Mouse (Mus musculus): ENCODE data around the gene Cwh43. TPM values are rescaled to one million over a fixed set of nuclear protein-coding genes. Genes with fewer than 3 reads are reported as not detected.

Cwh43 gene
- total and polyA plus RNA-seq, 3 experiments: not detected

- TF ChIP-seq EP300 (IDR thresholded peaks at IDR 0.05; ENCODE audit: insufficient read depth, low read depth, low read length) (no peak), CTCF (IDR thresholded peaks at IDR 0.05) (no peak), POLR2A (IDR thresholded peaks at IDR 0.05; ENCODE audit: insufficient read depth, low read depth, low read length) (no peak)
- no peak overlapping the region for H3K27ac ChIP-seq
- H3K27me3 ChIP-seq (ENCODE audit: control insufficient read depth, insufficient read depth, low read length): no peaks in the 10 kb centered on the region
- H3K36me3 ChIP-seq (ENCODE audit: control insufficient read depth, insufficient read depth, low read length): no peaks in the 10 kb centered on the region
- intact Hi-C loops (cut with DNase I): loop anchor here (10.0 kb wide), 1 partner anchor 203 kb away; the partner anchor contains the start of gene Ociad1
- peaks cover 2% of the 10 kb centered on the region for H3K4me1 ChIP-seq (ENCODE audit: control insufficient read depth, insufficient read depth, low read length)
- H3K9ac ChIP-seq (ENCODE audit: low read depth, low read length): no peak overlapping the region
- H3K4me3 ChIP-seq: no peak overlapping the region
- WGBS: 62% methylated on average over 3 of the region's 3 CpGs
- DNase-seq: no peak
- no peaks in the 10 kb centered on the region; the same call in none of the 2 replicates for H3K79me2 ChIP-seq (replicated peaks; ENCODE audit: control insufficient read depth, insufficient read depth, low read length)
Observed at GRCm38 (mm10) chr5:73497401-73497800, 91.5 kb downstream of the Cwh43 start.

- WGBS: 75% methylated on average over 8 of the region's 8 CpGs
- peaks cover 2% of the 10 kb centered on the region for H3K4me1 ChIP-seq (ENCODE audit: control insufficient read depth, insufficient read depth, low read length)
- no peak overlapping the region for H3K4me3 ChIP-seq
- intact Hi-C loops (cut with DNase I): loop anchor here (10.0 kb wide), 1 partner anchor 204 kb away; the partner anchor contains the start of gene Ociad1
- H3K9ac ChIP-seq (ENCODE audit: low read depth, low read length): no peak overlapping the region
- no peak for TF ChIP-seq CTCF (IDR thresholded peaks at IDR 0.05)
- no peak for DNase-seq
- H3K27me3 ChIP-seq (ENCODE audit: control insufficient read depth, insufficient read depth, low read length): no peaks in the 10 kb centered on the region
- H3K27ac ChIP-seq: no peak overlapping the region
- no peaks in the 10 kb centered on the region for H3K36me3 ChIP-seq (ENCODE audit: control insufficient read depth, insufficient read depth, low read length)
- H3K79me2 ChIP-seq (replicated peaks; ENCODE audit: control insufficient read depth, insufficient read depth, low read length): no peaks in the 10 kb centered on the region; the same call in none of the 2 replicates
Observed at GRCm38 (mm10) chr5:73498559-73498958, 92.7 kb downstream of the Cwh43 start.

GRCm38 (mm10) chr5:73500867-73501440 is 95.1 kb downstream of the Cwh43 start:
- 66% methylated on average over 7 of the region's 7 CpGs for WGBS
- no peaks in the 10 kb centered on the region for H3K27me3 ChIP-seq (ENCODE audit: control insufficient read depth, insufficient read depth, low read length)
- TF ChIP-seq CTCF (IDR thresholded peaks at IDR 0.05) (no peak), EP300 (IDR thresholded peaks at IDR 0.05; ENCODE audit: insufficient read depth, low read depth, low read length) (no peak), POLR2A (IDR thresholded peaks at IDR 0.05; ENCODE audit: insufficient read depth, low read depth, low read length) (no peak)
- peaks cover 2% of the 10 kb centered on the region for H3K4me1 ChIP-seq (ENCODE audit: control insufficient read depth, insufficient read depth, low read length)
- DNase-seq: no peak
- peaks cover 2% of the 10 kb centered on the region for H3K79me2 ChIP-seq (replicated peaks; ENCODE audit: control insufficient read depth, insufficient read depth, low read length)
- H3K36me3 ChIP-seq (ENCODE audit: control insufficient read depth, insufficient read depth, low read length): no peaks in the 10 kb centered on the region
- no peak overlapping the region for H3K27ac ChIP-seq
- H3K9ac ChIP-seq (ENCODE audit: low read depth, low read length): no peak overlapping the region
- H3K4me3 ChIP-seq: no peak overlapping the region
- intact Hi-C loops (cut with DNase I): no loop called here

GRCm38 (mm10) chr5:73502422-73502821 is 96.5 kb downstream of the Cwh43 start:
- intact Hi-C loops (cut with DNase I): no loop called here
- peaks cover 2% of the 10 kb centered on the region for H3K4me1 ChIP-seq (ENCODE audit: control insufficient read depth, insufficient read depth, low read length)
- no peak overlapping the region for H3K27ac ChIP-seq
- WGBS: 88% methylated on average over 9 of the region's 9 CpGs
- peaks cover 2% of the 10 kb centered on the region; the same call in 1 of the 2 replicates for H3K79me2 ChIP-seq (replicated peaks; ENCODE audit: control insufficient read depth, insufficient read depth, low read length)
- H3K9ac ChIP-seq (ENCODE audit: low read depth, low read length): no peak overlapping the region
- no peaks in the 10 kb centered on the region for H3K27me3 ChIP-seq (ENCODE audit: control insufficient read depth, insufficient read depth, low read length)
- DNase-seq: no peak
- H3K4me3 ChIP-seq: no peak overlapping the region
- TF ChIP-seq CTCF (IDR thresholded peaks at IDR 0.05) (no peak), EP300 (IDR thresholded peaks at IDR 0.05; ENCODE audit: insufficient read depth, low read depth, low read length) (no peak), POLR2A (IDR thresholded peaks at IDR 0.05; ENCODE audit: insufficient read depth, low read depth, low read length) (no peak)
- H3K36me3 ChIP-seq (ENCODE audit: control insufficient read depth, insufficient read depth, low read length): no peaks in the 10 kb centered on the region

Other genes with a start within 250 kb of the Cwh43 start
- gene Fryl, start 149.5 kb upstream of the Cwh43 start, total RNA-seq (2021): 10 to 100 TPM; 32.9 to 40.7 TPM
- gene Fryl, start 149.5 kb upstream of the Cwh43 start, polyA plus RNA-seq (2012; rRNA removed): 25.9 and 27.4 TPM in 2 replicates
- gene Ociad1, start 113.3 kb upstream of the Cwh43 start, total RNA-seq (2021): 100 to 1,000 TPM; 232 to 249 TPM
- gene Ociad1, start 113.3 kb upstream of the Cwh43 start, polyA plus RNA-seq (2012; rRNA removed): 83.4 and 133 TPM in 2 replicates
- 10 to 100 TPM in 1 of 2 experiments, 1 to 10 TPM in 1; 9.0 to 10.5 TPM for gene Ociad2, start 65.0 kb upstream of the Cwh43 start, total RNA-seq (2021)
- 1.6 and 4.8 TPM in 2 replicates for gene Ociad2, start 65.0 kb upstream of the Cwh43 start, polyA plus RNA-seq (2012; rRNA removed)
- gene Dcun1d4, start 74.9 kb downstream of the Cwh43 start, total RNA-seq (2021): 10 to 100 TPM; 17.2 to 17.4 TPM
- gene Dcun1d4, start 74.9 kb downstream of the Cwh43 start, polyA plus RNA-seq (2012; rRNA removed): 4.7 and 9.6 TPM in 2 replicates
- not detected for gene Lrrc66, start 226.5 kb downstream of the Cwh43 start, total RNA-seq (2021)
- 0.04 TPM in 1 of 2 replicates, not detected in the other for gene Lrrc66, start 226.5 kb downstream of the Cwh43 start, polyA plus RNA-seq (2012; rRNA removed)
- gene Sgcb, start 241.7 kb downstream of the Cwh43 start, total RNA-seq (2021): 100 to 1,000 TPM; 101 to 113 TPM
- gene Sgcb, start 241.7 kb downstream of the Cwh43 start, polyA plus RNA-seq (2012; rRNA removed): 43.2 and 84.3 TPM in 2 replicates
- gene Spata18, start 245.3 kb downstream of the Cwh43 start, total RNA-seq (2021): under 1 TPM; 0.21 to 0.30 TPM
- gene Spata18, start 245.3 kb downstream of the Cwh43 start, polyA plus RNA-seq (2012; rRNA removed): 0.91 and 1.3 TPM in 2 replicates